Mouse (Mus musculus): ENCODE data around the gene 4933415A04Rik. TPM values are rescaled to one million over a fixed set of nuclear protein-coding genes. Genes with fewer than 3 reads are reported as not detected.
A peak's percentile ranks its signal among the peaks of the same experiment; 100 is the strongest.

4933415A04Rik gene
- polyA plus RNA-seq, 1 experiment: not detected

- H3K27me3 ChIP-seq (ENCODE audit: control insufficient read depth, insufficient read depth, insufficient read length): no peaks in the 10 kb centered on the region
- no peak overlapping the region for H3ac ChIP-seq (ENCODE audit: control insufficient read depth, insufficient read length)
- no peaks in the 10 kb centered on the region for H3K36me3 ChIP-seq (ENCODE audit: control insufficient read depth, insufficient read depth)
- TF ChIP-seq MAX (IDR thresholded peaks at IDR 0.05; ENCODE audit: low read depth): no peak
- TF ChIP-seq SRF (IDR thresholded peaks at IDR 0.05; ENCODE audit: control insufficient read depth, insufficient read length, low read depth): no peak
- no peak for TF ChIP-seq TCF12 (IDR thresholded peaks at IDR 0.05; ENCODE audit: insufficient read depth, poor library complexity, severe bottlenecking)
- no peak for TF ChIP-seq REST (IDR thresholded peaks at IDR 0.05; ENCODE audit: insufficient read depth, insufficient read length)
- TF ChIP-seq MYOG (IDR thresholded peaks at IDR 0.05; ENCODE audit: control insufficient read depth in 1 of 3, insufficient read depth in 1 of 3, insufficient read length in 2 of 3, low read depth in 2 of 3): no peak
- TF ChIP-seq POLR2A (IDR thresholded peaks at IDR 0.05; ENCODE audit: insufficient read length, low read depth): no peak
- no peak for TF ChIP-seq USF1 (IDR thresholded peaks at IDR 0.05; ENCODE audit: low read depth)
- no peak for TF ChIP-seq TCF3 (IDR thresholded peaks at IDR 0.05; ENCODE audit: insufficient read length, low read depth)
- TF ChIP-seq CEBPB (IDR thresholded peaks at IDR 0.05; ENCODE audit: insufficient read depth, poor library complexity, severe bottlenecking): no peak
- no peak for TF ChIP-seq POLR2AphosphoS2 (IDR thresholded peaks at IDR 0.05; ENCODE audit: insufficient read length, low read depth)
- no peak for TF ChIP-seq MYOD1 (IDR thresholded peaks at IDR 0.05; ENCODE audit: control insufficient read depth in 1 of 3, insufficient read length in 2 of 3, low read depth in 2 of 3)
- no peak for TF ChIP-seq E2F4 (IDR thresholded peaks at IDR 0.05; ENCODE audit: insufficient read depth)
- H3K79me2 ChIP-seq (ENCODE audit: control insufficient read depth, insufficient read depth): no peaks in the 10 kb centered on the region
- no peak overlapping the region for H3K4me3 ChIP-seq
- H3K4me2 ChIP-seq (ENCODE audit: low read depth): peak overlapping the region; percentile 6
These were observed 45.7 kb downstream of the 4933415A04Rik start for GRCm38 (mm10) chr11:43632566-43632965.

GRCm38 (mm10) chr11:43633165-43633564 is 46.3 kb downstream of the 4933415A04Rik start:
- TF ChIP-seq CEBPB (IDR thresholded peaks at IDR 0.05; ENCODE audit: insufficient read depth, poor library complexity, severe bottlenecking) (no peak), POLR2A (IDR thresholded peaks at IDR 0.05; ENCODE audit: insufficient read length, low read depth) (no peak), E2F4 (IDR thresholded peaks at IDR 0.05; ENCODE audit: insufficient read depth) (no peak), MYOD1 (IDR thresholded peaks at IDR 0.05; ENCODE audit: control insufficient read depth in 1 of 3, insufficient read length in 2 of 3, low read depth in 2 of 3) (no peak), POLR2AphosphoS2 (IDR thresholded peaks at IDR 0.05; ENCODE audit: insufficient read length, low read depth) (no peak), MAX (IDR thresholded peaks at IDR 0.05; ENCODE audit: low read depth) (no peak), TCF12 (IDR thresholded peaks at IDR 0.05; ENCODE audit: insufficient read depth, poor library complexity, severe bottlenecking) (no peak), SRF (IDR thresholded peaks at IDR 0.05; ENCODE audit: control insufficient read depth, insufficient read length, low read depth) (no peak)
- no peaks in the 10 kb centered on the region for H3K36me3 ChIP-seq (ENCODE audit: control insufficient read depth, insufficient read depth)
- no peak overlapping the region for H3K4me2 ChIP-seq (ENCODE audit: low read depth)
- H3K79me2 ChIP-seq (ENCODE audit: control insufficient read depth, insufficient read depth): no peaks in the 10 kb centered on the region
- H3K27me3 ChIP-seq (ENCODE audit: control insufficient read depth, insufficient read depth, insufficient read length): no peaks in the 10 kb centered on the region
- H3K4me3 ChIP-seq: no peak overlapping the region
- H3ac ChIP-seq (ENCODE audit: control insufficient read depth, insufficient read length): no peak overlapping the region

DNA sequence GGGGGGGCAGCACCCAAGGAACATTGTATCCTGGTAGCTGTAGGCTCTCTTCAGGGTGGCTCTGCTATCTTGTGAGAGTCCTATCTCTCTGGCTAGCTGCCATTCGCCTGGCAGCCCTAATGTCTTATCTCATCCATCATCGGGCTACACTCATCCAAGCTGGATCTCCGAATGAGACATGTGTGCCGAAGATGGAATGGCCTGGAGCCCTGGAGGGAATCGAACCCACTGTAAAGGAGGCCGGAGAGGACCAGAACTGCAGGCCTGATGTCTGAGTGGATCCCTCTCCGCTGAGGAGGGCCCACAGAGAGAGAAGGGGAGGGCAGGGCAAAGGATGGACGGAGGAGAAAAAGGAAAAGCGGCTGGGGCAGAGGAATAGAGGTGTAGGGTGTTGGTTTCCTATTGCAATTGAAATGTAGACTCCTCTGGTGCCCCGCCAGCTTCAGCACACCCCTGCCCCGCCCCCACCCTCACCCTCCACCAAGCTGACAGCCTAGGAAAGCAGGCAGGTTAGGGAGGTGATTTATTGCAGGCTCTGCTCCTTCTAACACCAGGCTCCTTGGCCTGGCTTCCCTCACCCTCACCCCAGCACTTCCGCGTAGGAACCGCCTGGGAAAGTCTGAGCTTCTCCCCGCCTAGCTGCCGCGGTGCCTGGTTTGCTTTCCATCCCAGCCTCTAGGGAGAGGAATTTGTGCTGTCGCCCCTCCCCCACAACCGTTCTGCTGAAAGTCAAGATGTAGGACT is 47.0 kb downstream of the 4933415A04Rik start:
- TF ChIP-seq CEBPB (IDR thresholded peaks at IDR 0.05; ENCODE audit: insufficient read depth, poor library complexity, severe bottlenecking): no peak
- no peak for TF ChIP-seq POLR2A (IDR thresholded peaks at IDR 0.05; ENCODE audit: insufficient read length, low read depth)
- TF ChIP-seq SRF (IDR thresholded peaks at IDR 0.05; ENCODE audit: control insufficient read depth, insufficient read length, low read depth): no peak
- TF ChIP-seq USF1 (IDR thresholded peaks at IDR 0.05; ENCODE audit: low read depth): no peak
- no peak for TF ChIP-seq TCF3 (IDR thresholded peaks at IDR 0.05; ENCODE audit: insufficient read length, low read depth)
- TF ChIP-seq MYOG (IDR thresholded peaks at IDR 0.05; ENCODE audit: control insufficient read depth in 1 of 3, insufficient read depth in 1 of 3, insufficient read length in 2 of 3, low read depth in 2 of 3): no peak
- TF ChIP-seq MAX (IDR thresholded peaks at IDR 0.05; ENCODE audit: low read depth): no peak
- TF ChIP-seq MYOD1 (IDR thresholded peaks at IDR 0.05; ENCODE audit: control insufficient read depth in 1 of 3, insufficient read length in 2 of 3, low read depth in 2 of 3): no peak
- TF ChIP-seq POLR2AphosphoS2 (IDR thresholded peaks at IDR 0.05; ENCODE audit: insufficient read length, low read depth): no peak
- no peak for TF ChIP-seq TCF12 (IDR thresholded peaks at IDR 0.05; ENCODE audit: insufficient read depth, poor library complexity, severe bottlenecking)
- no peak for TF ChIP-seq REST (IDR thresholded peaks at IDR 0.05; ENCODE audit: insufficient read depth, insufficient read length)
- no peak for TF ChIP-seq E2F4 (IDR thresholded peaks at IDR 0.05; ENCODE audit: insufficient read depth)
- peak overlapping the region; percentile 27 for H3K4me2 ChIP-seq (ENCODE audit: low read depth)
- H3K79me2 ChIP-seq (ENCODE audit: control insufficient read depth, insufficient read depth): no peaks in the 10 kb centered on the region
- H3K27me3 ChIP-seq (ENCODE audit: control insufficient read depth, insufficient read depth, insufficient read length): no peaks in the 10 kb centered on the region
- no peak overlapping the region for H3K4me3 ChIP-seq
- H3K36me3 ChIP-seq (ENCODE audit: control insufficient read depth, insufficient read depth): no peaks in the 10 kb centered on the region
- H3ac ChIP-seq (ENCODE audit: control insufficient read depth, insufficient read length): no peak overlapping the region

GRCm38 (mm10) chr11:43636761-43637160 is 49.9 kb downstream of the 4933415A04Rik start:
- Histone ChIP-seq H3K36me3 (ENCODE audit: control insufficient read depth, insufficient read depth) (no peaks in the 10 kb centered on the region), H3K4me3 (no peak overlapping the region), H3ac (ENCODE audit: control insufficient read depth, insufficient read length) (no peak overlapping the region), H3K27me3 (ENCODE audit: control insufficient read depth, insufficient read depth, insufficient read length) (no peaks in the 10 kb centered on the region), H3K79me2 (ENCODE audit: control insufficient read depth, insufficient read depth) (no peaks in the 10 kb centered on the region), H3K4me2 (ENCODE audit: low read depth) (no peak overlapping the region)
- no peak for TF ChIP-seq CEBPB (IDR thresholded peaks at IDR 0.05; ENCODE audit: insufficient read depth, poor library complexity, severe bottlenecking)

DNA sequence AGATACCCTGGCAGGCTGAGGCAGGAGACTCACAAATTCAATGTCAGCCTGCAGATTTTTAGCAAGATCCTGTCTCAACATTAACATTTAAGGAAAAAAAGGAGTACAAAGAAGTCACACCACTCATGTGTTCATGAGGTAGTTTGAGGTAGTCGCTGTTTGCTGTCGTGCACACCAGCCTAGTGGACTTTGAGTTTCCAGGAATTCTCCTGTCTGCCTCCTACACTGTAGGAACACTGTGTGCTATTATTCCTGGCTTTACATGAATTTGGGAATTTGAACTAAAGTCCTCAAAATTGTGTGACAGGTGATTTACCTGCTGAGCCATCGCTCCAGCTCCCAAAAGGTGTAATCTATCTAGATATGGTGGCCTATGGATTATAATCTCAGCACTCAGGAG is 51.6 kb downstream of the 4933415A04Rik start:
- TF ChIP-seq SRF (IDR thresholded peaks at IDR 0.05; ENCODE audit: control insufficient read depth, insufficient read length, low read depth): no peak
- no peak for TF ChIP-seq POLR2A (IDR thresholded peaks at IDR 0.05; ENCODE audit: insufficient read length, low read depth)
- TF ChIP-seq CEBPB (IDR thresholded peaks at IDR 0.05; ENCODE audit: insufficient read depth, poor library complexity, severe bottlenecking): no peak
- no peak for TF ChIP-seq E2F4 (IDR thresholded peaks at IDR 0.05; ENCODE audit: insufficient read depth)
- no peak for TF ChIP-seq MYOG (IDR thresholded peaks at IDR 0.05; ENCODE audit: control insufficient read depth in 1 of 3, insufficient read depth in 1 of 3, insufficient read length in 2 of 3, low read depth in 2 of 3)
- no peak for TF ChIP-seq TCF3 (IDR thresholded peaks at IDR 0.05; ENCODE audit: insufficient read length, low read depth)
- no peak for TF ChIP-seq POLR2AphosphoS2 (IDR thresholded peaks at IDR 0.05; ENCODE audit: insufficient read length, low read depth)
- TF ChIP-seq USF1 (IDR thresholded peaks at IDR 0.05; ENCODE audit: low read depth): no peak
- no peak for TF ChIP-seq REST (IDR thresholded peaks at IDR 0.05; ENCODE audit: insufficient read depth, insufficient read length)
- no peak for TF ChIP-seq TCF12 (IDR thresholded peaks at IDR 0.05; ENCODE audit: insufficient read depth, poor library complexity, severe bottlenecking)
- no peak for TF ChIP-seq MAX (IDR thresholded peaks at IDR 0.05; ENCODE audit: low read depth)
- no peak for TF ChIP-seq MYOD1 (IDR thresholded peaks at IDR 0.05; ENCODE audit: control insufficient read depth in 1 of 3, insufficient read length in 2 of 3, low read depth in 2 of 3)
- Histone ChIP-seq H3K27me3 (ENCODE audit: control insufficient read depth, insufficient read depth, insufficient read length) (no peaks in the 10 kb centered on the region), H3K79me2 (ENCODE audit: control insufficient read depth, insufficient read depth) (no peaks in the 10 kb centered on the region), H3ac (ENCODE audit: control insufficient read depth, insufficient read length) (no peak overlapping the region), H3K4me2 (ENCODE audit: low read depth) (no peak overlapping the region), H3K4me3 (no peak overlapping the region), H3K36me3 (ENCODE audit: control insufficient read depth, insufficient read depth) (no peaks in the 10 kb centered on the region)
